Mouse (Mus musculus): Measurements from ENCODE around the gene Zbtb9. TPM values are rescaled to one million over a fixed set of nuclear protein-coding genes. Genes with fewer than 3 reads are reported as not detected.

Zbtb9 gene
- polyA plus RNA-seq, 1 experiment from 2014 or later = 9.2 TPM

DNA sequence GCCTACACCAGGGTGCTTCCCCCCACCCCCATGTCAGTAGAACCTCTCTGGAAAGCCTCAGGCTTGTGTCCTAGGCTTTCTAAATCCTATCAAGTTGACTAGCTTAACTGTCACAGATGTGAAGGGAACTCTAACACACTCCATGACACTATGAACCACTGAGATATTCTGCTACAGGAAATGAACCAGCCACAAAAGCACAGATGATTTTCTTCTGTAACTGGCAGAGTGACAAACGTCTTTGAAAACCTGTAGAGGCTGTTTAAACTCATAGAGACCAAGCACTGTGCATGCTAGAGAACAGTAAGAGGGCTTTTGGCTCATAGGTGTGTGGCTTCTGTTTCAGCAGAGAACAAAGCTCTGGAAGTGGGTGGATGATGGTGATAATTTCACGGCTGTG lies 8.1 kb downstream of the Zbtb9 start:
- Histone ChIP-seq H3K4me3 (no peak overlapping the region), H3K36me3 (peaks cover 36% of the 10 kb centered on the region), H3K4me2 (no peak overlapping the region), H3K27me3 (replicated peaks) (no peaks in the 10 kb centered on the region), H3K4me1 (peaks cover 9% of the 10 kb centered on the region), H3K9ac (no peak overlapping the region), H3K27ac (0 out of 2 replicates have a peak overlapping the region, but pooled peaks have one; percentile 4), H3K9me3 (replicated peaks) (no peaks in the 10 kb centered on the region)
- no peak for ATAC-seq
- WGBS (ENCODE audit: insufficient replicate concordance) = 33% methylated on average over 2 of the region's 2 CpGs

DNA sequence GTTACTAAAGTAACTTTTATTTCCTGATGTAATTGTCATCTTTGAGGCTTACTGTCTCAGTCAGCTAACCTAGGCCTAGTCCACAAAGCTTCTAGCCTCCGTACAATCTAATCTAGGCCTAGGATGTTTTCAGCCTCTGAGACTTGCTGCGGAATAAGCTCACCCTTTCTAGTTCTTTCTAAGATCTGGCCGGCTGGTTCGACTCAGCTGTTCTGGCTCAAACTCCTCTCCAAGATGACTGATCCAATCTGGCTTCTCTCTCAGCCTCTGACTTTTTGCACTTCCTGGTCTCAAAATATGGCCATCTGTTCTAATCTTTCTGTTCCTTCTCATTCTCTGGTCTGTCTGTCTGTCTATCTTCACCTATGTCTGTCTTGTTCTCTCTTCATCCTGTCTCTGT lies 10.4 kb downstream of the Zbtb9 start:
- Histone ChIP-seq H3K27ac (no peak overlapping the region), H3K4me2 (no peak overlapping the region), H3K36me3 (peaks cover 13% of the 10 kb centered on the region), H3K9ac (no peak overlapping the region), H3K27me3 (replicated peaks) (no peaks in the 10 kb centered on the region), H3K9me3 (replicated peaks) (no peaks in the 10 kb centered on the region), H3K4me3 (no peak overlapping the region), H3K4me1 (peaks cover 7% of the 10 kb centered on the region; the same call in 1 of the 2 replicates)
- 83% methylated on average over 4 of the region's 4 CpGs for WGBS (ENCODE audit: insufficient replicate concordance)
- ATAC-seq = no peak

DNA sequence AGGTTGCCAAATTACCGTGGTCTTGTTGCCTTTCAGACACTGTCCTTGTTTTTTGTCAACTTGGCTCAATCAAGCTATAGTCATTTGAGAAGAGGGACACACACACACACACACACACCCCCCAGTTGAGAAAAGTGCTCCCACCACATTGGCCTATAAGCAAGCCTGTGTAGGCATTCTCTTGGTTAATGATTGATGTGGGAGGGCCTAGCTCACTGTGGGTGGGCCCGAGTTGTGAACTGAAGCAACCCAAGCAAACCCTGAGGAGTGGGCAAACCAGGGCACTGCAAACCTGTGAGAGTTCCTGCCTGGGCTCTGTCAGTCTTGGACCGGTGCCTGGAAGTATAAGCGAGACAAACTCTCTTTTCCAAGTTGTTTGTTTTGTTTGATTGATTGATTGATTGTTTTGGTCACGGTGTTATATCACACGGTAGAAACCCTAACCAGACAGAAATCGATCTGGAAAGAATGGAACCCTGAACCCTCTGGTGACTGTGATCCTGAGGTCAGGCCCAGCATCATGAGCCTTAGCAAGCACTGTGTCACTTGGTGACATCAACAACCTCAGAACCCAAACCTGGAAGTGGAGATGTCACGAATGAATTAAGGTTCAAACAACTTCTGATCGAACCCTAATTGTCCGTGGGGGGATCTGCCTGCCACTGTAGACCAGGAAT lies 12.7 kb downstream of the Zbtb9 start:
- Histone ChIP-seq H3K4me1 (peaks cover 4% of the 10 kb centered on the region; the same call in 1 of the 2 replicates), H3K36me3 (peaks cover 2% of the 10 kb centered on the region; the same call in 1 of the 2 replicates), H3K9me3 (replicated peaks) (no peaks in the 10 kb centered on the region), H3K27me3 (replicated peaks) (no peaks in the 10 kb centered on the region), H3K9ac (no peak overlapping the region), H3K27ac (no peak overlapping the region), H3K4me2 (no peak overlapping the region), H3K4me3 (no peak overlapping the region)
- ATAC-seq = peak; percentile 61; the same call in 1 of the 2 replicates
- 71% methylated on average over 10 of the region's 10 CpGs for WGBS (ENCODE audit: insufficient replicate concordance)

DNA sequence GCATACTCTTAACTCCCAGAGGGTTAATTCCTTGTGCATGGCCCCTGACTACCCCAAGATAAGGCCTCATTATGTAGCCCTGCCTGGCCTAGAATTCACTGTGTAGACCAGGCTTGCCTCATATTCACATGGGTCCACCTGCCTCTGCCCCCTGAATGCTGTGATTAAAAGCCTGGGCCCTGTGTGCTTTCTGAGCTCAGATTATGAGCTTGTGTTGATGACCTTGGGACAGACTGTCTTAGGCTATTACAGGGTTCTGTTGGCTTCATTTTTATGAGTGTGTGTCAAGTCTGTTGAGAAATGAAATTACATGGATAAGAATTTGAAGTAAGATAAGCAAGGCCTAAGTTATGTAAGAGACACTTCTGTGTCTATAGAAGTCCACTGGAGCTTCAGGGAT lies 17.6 kb downstream of the Zbtb9 start:
- Histone ChIP-seq H3K4me2 (no peak overlapping the region), H3K9ac (no peak overlapping the region), H3K9me3 (replicated peaks) (no peaks in the 10 kb centered on the region), H3K27me3 (replicated peaks) (no peaks in the 10 kb centered on the region), H3K36me3 (no peaks in the 10 kb centered on the region), H3K27ac (no peak overlapping the region), H3K4me1 (peaks cover 11% of the 10 kb centered on the region), H3K4me3 (no peak overlapping the region)
- ATAC-seq = no peak

DNA sequence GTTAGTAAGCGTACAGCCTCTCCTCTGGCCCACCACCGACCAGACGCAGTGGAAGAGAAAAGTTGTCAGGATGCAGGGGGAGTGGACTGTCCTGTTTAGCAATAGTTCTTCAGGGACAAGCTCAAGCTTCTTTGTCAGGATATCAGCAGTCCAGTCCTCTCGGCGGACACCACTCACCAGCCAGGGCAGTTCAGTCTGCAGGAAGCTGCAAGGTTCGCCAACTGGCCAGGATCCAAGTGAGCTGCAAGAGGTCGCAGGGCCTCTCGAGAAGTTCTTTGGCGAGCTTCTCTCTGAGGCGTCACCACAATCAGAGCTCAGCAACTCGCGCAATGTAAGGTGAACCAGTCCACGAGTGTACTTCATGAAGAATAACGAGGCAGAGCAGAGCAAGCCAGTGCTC lies 21.4 kb downstream of the Zbtb9 start:
- H3K9me3 ChIP-seq (replicated peaks) = no peaks in the 10 kb centered on the region
- no peaks in the 10 kb centered on the region for H3K36me3 ChIP-seq
- H3K9ac ChIP-seq = no peak overlapping the region
- H3K27me3 ChIP-seq (replicated peaks) = no peaks in the 10 kb centered on the region
- peaks cover 20% of the 10 kb centered on the region for H3K4me1 ChIP-seq
- H3K4me3 ChIP-seq = no peak overlapping the region
- no peak for ATAC-seq
- H3K27ac ChIP-seq = no peak overlapping the region
- 69% methylated on average over 14 of the region's 14 CpGs for WGBS (ENCODE audit: insufficient replicate concordance)
- no peak overlapping the region for H3K4me2 ChIP-seq

DNA sequence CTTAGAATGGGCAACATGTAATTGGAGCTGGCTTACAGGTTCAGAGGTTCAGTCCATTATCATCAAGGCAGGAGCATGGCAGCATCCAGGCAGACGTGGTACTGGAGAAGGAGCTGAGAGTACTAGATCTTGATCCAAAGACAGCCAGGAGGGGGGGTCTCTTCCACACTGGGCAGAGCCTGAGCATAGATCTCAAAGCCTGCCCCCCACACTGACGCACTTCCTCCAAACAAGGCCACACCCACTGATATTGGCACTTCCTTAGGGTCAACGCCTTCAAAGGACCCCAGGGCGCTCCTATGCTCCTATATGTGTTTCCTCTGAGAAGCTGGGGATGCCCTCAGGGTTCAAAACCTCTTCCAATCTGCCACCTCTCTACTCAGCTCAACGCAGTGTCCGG lies 22.0 kb downstream of the Zbtb9 start:
- no peaks in the 10 kb centered on the region for H3K9me3 ChIP-seq (replicated peaks)
- no peak overlapping the region for H3K4me2 ChIP-seq
- WGBS (ENCODE audit: insufficient replicate concordance) = 65% methylated on average over 6 of the region's 6 CpGs
- no peaks in the 10 kb centered on the region for H3K36me3 ChIP-seq
- H3K27me3 ChIP-seq (replicated peaks) = no peaks in the 10 kb centered on the region
- peaks cover 20% of the 10 kb centered on the region for H3K4me1 ChIP-seq
- H3K27ac ChIP-seq = no peak overlapping the region
- no peak overlapping the region for H3K9ac ChIP-seq
- no peak overlapping the region for H3K4me3 ChIP-seq
- no peak for ATAC-seq

DNA sequence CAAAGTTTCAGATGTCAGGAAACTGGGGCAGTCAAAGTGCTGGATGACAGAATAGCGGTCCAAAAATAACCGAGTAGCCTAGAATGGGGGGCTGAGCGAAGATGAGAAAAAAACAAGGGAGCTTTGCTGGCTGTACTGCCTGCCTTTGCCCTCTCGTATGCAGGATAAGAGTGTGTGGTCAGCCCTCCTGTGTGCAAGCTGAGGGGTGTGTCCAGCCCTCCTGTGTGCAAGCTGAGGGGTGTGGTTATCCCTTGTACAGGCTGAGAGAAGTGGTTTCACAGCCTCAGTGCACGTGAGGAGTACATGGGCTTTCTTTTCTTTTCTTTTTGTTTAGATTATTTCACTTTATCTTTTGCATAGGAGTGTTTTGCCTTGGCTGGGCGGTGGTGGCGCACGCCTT lies 22.6 kb downstream of the Zbtb9 start:
- Histone ChIP-seq H3K9ac (no peak overlapping the region), H3K27me3 (replicated peaks) (no peaks in the 10 kb centered on the region), H3K4me1 (peaks cover 16% of the 10 kb centered on the region), H3K9me3 (replicated peaks) (no peaks in the 10 kb centered on the region), H3K36me3 (no peaks in the 10 kb centered on the region), H3K4me3 (no peak overlapping the region), H3K4me2 (no peak overlapping the region), H3K27ac (no peak overlapping the region)
- no peak for ATAC-seq
- 54% methylated on average over 8 of the region's 8 CpGs for WGBS (ENCODE audit: insufficient replicate concordance)

DNA sequence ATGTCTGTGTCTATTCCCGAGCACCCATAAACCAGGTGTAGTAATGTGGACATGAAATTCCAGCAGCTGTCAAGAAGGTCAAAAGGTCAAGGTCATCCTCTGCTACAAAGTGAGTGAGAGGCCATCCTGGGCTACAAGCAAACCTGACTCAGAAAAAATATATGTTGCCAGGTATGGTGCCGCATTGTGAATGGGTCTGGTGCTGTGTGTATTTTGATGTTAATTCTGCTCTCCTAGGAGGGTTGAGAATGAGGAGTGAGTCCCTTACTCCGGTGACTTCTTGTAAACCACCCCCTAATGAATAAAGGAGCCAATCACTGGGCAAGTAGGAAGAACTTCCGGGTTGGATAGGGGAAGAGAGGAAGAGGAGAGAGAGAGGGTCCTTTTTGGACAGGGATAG lies 24.7 kb downstream of the Zbtb9 start:
- H3K9ac ChIP-seq = no peak overlapping the region
- no peak for ATAC-seq
- H3K27me3 ChIP-seq (replicated peaks) = no peaks in the 10 kb centered on the region
- no peak overlapping the region for H3K4me3 ChIP-seq
- WGBS (ENCODE audit: insufficient replicate concordance) = 62% methylated on average over 4 of the region's 4 CpGs
- peaks cover 16% of the 10 kb centered on the region for H3K4me1 ChIP-seq
- no peak overlapping the region for H3K27ac ChIP-seq
- H3K4me2 ChIP-seq = no peak overlapping the region
- H3K36me3 ChIP-seq = no peaks in the 10 kb centered on the region
- H3K9me3 ChIP-seq (replicated peaks) = no peaks in the 10 kb centered on the region

DNA sequence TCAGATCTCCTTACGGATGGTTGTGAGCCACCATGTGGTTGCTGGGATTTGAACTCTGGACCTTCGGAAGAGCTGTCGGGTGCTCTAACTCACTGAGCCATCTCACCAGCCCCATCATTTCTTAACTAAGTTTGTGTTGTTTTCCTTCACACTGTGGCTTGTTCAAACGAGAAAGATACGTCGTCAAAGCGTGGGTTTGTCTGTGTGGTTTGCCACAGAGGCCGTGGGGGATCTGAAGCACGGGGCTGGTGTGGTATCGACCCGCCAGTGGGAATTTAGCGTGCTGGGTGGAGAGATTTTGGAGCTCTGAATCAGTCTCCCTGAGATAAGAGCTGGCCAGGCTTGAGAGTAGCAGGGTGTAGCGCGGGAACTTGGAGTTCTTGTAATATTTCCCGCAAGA lies 25.3 kb downstream of the Zbtb9 start:
- Histone ChIP-seq H3K4me2 (no peak overlapping the region), H3K9ac (no peak overlapping the region), H3K27ac (no peak overlapping the region), H3K9me3 (replicated peaks) (no peaks in the 10 kb centered on the region), H3K36me3 (no peaks in the 10 kb centered on the region), H3K4me3 (no peak overlapping the region), H3K27me3 (replicated peaks) (no peaks in the 10 kb centered on the region), H3K4me1 (peaks cover 16% of the 10 kb centered on the region)
- no peak for ATAC-seq
- 52% methylated on average over 15 of the region's 15 CpGs for WGBS (ENCODE audit: insufficient replicate concordance)

DNA sequence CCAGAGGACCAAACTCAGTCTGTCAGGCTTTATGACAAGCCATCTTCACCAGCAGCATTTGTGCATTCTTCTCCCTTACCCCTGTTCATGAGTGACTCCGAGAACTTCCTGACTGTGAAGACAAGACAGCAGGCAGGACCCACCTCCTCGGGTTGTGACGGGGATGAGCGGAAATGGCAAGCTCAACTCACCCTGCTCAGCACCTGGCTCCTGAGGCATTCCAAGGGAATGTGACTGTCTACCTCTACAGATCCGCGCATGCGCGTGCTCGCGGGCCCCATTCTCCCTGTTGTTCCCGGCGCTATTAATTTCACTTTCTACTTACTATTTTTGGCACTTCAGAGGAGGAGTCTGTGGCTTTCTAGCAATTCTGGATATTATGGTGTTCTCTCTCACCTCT lies 27.0 kb downstream of the Zbtb9 start:
- H3K4me3 ChIP-seq = no peak overlapping the region
- no peak overlapping the region for H3K27ac ChIP-seq
- WGBS (ENCODE audit: insufficient replicate concordance) = 59% methylated on average over 12 of the region's 12 CpGs
- H3K9me3 ChIP-seq (replicated peaks) = no peaks in the 10 kb centered on the region
- H3K9ac ChIP-seq = no peak overlapping the region
- H3K4me2 ChIP-seq = no peak overlapping the region
- no peak for ATAC-seq
- peaks cover 15% of the 10 kb centered on the region for H3K4me1 ChIP-seq
- H3K27me3 ChIP-seq (replicated peaks) = peaks cover 12% of the 10 kb centered on the region
- no peaks in the 10 kb centered on the region for H3K36me3 ChIP-seq

DNA sequence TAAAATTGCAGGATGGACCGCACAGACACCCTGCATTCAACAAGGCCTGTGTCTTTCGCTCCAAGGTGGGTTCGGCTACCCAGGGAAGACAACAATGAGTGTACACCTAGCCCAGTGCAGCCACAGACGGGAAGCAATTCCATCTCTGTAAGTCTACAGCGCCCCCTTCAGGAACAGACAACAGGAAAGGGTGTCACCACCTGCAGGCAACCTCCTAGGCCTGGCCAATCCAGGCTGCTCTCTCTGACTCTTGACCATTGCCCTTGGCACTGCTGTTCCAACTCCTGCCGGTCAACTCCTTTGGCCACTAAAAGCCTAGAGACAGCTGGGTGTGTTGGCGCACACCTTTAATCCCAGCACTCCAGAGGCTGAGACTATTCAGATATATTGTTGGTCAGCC lies 28.2 kb downstream of the Zbtb9 start:
- H3K9ac ChIP-seq = no peak overlapping the region
- H3K4me2 ChIP-seq = no peak overlapping the region
- no peak for ATAC-seq
- H3K27me3 ChIP-seq (replicated peaks) = peaks cover 17% of the 10 kb centered on the region
- no peak overlapping the region for H3K27ac ChIP-seq
- 67% methylated on average over 7 of the region's 7 CpGs for WGBS (ENCODE audit: insufficient replicate concordance)
- no peaks in the 10 kb centered on the region for H3K9me3 ChIP-seq (replicated peaks)
- H3K4me1 ChIP-seq = peaks cover 3% of the 10 kb centered on the region; the same call in 1 of the 2 replicates
- H3K4me3 ChIP-seq = no peak overlapping the region
- H3K36me3 ChIP-seq = no peaks in the 10 kb centered on the region

DNA sequence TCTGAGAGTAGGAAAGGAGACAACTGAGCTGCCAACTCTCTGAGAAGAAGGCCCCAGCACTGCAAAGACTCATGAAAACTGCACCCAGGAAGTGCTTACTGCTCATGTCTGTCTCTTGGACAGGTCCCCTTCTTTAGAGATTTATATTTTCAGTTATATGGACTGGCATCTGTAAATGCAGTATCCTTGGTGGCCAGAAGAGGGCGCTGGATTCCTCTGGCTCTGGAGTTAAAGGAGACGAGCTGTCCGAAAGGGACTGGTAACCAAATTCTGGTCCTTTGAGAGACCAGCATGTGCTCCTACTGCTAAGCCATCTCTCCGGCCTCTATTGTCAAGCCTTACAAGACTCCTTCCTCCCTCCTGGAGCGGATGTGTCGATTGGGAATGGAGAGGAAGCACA lies 28.9 kb downstream of the Zbtb9 start:
- Histone ChIP-seq H3K9me3 (replicated peaks) (no peaks in the 10 kb centered on the region), H3K36me3 (no peaks in the 10 kb centered on the region), H3K27me3 (replicated peaks) (peaks cover 17% of the 10 kb centered on the region), H3K9ac (no peak overlapping the region), H3K27ac (no peak overlapping the region), H3K4me2 (no peak overlapping the region), H3K4me1 (no peaks in the 10 kb centered on the region), H3K4me3 (no peak overlapping the region)
- no peak for ATAC-seq
- WGBS (ENCODE audit: insufficient replicate concordance) = 35% methylated on average over 6 of the region's 6 CpGs

DNA sequence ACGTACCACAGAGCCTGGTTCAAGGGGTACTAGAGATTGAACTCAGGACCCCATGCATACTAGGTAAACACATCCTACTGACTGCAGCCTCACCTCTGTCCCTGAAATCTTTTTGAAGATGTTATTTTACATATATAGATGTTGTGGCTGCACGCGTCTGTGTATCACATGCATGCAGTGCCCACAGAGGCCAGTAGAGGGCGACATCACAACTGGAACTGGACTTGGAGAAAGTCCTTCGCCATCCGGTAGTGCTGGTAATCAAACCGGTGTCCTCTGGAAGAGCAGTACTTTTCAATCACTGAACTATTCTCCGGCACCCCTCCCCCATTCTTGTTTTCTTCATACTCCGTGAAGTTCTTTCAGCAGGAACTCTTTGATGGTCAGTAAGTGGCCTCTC lies 31.5 kb downstream of the Zbtb9 start:
- H3K4me2 ChIP-seq = no peak overlapping the region
- H3K27ac ChIP-seq = no peak overlapping the region
- no peak overlapping the region for H3K4me3 ChIP-seq
- H3K27me3 ChIP-seq (replicated peaks) = peaks cover 17% of the 10 kb centered on the region
- no peaks in the 10 kb centered on the region for H3K36me3 ChIP-seq
- no peaks in the 10 kb centered on the region for H3K9me3 ChIP-seq (replicated peaks)
- no peak for ATAC-seq
- H3K9ac ChIP-seq = no peak overlapping the region
- WGBS (ENCODE audit: insufficient replicate concordance) = 26% methylated on average over 9 of the region's 9 CpGs
- H3K4me1 ChIP-seq = no peaks in the 10 kb centered on the region

Data from liver, embryonic 12.5 days (tissue).